ENCODE assay signal across 21 mouse cellular contexts in the genomic region with DNA sequence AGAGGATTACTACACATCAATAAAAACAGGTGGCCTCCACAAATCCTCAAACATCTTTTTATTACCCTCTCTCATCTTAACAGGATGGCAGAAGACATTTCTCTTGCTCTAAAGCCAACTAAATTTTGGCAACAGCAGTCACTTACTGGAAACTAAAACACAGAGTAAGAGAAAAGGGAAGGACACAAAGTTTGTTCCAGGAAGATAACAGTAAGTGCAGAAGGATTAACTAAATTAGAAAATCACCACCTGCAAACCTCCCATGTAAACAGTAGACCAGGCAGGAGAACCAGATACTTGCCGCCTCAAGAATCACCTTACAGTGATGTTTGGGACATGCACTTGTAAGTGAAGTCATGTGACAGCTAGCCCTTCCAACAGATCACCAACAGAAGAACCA.
"Had no signal": no experiment of that assay in that cellular context is flagged by ENCODE, and none has a peak within 500 bp of the region (broad histone marks: within the 10 kb centered on the region; RNA-seq: fewer than 3 reads in every experiment).

No protein-coding gene starts in this region.

- H3K27ac ChIP-seq: lung, embryonic 15.5 days; macrophage; midbrain, embryonic 13.5 days; midbrain, embryonic 15.5 days; neural tube, embryonic 13.5 days; neural tube, embryonic 15.5 days had no signal

- H3K36me3 ChIP-seq: lung, embryonic 15.5 days; midbrain, embryonic 13.5 days; midbrain, embryonic 15.5 days; neural tube, embryonic 13.5 days; neural tube, embryonic 15.5 days had no signal

- H3K27me3 ChIP-seq: lung, embryonic 15.5 days; megakaryocyte, embryonic 14.5 days; midbrain, embryonic 13.5 days; midbrain, embryonic 15.5 days; neural tube, embryonic 13.5 days; neural tube, embryonic 15.5 days had no signal

- H3K9me3 ChIP-seq: lung, embryonic 15.5 days; megakaryocyte, embryonic 14.5 days; midbrain, embryonic 13.5 days; midbrain, embryonic 15.5 days; neural tube, embryonic 13.5 days; neural tube, embryonic 15.5 days had no signal

- ATAC-seq: liver, postnatal 0 days; lung, postnatal 0 days; midbrain, embryonic 13.5 days; midbrain, embryonic 15.5 days had no signal

- H3K4me3 ChIP-seq: lung, embryonic 15.5 days; megakaryocyte, embryonic 14.5 days; midbrain, embryonic 13.5 days; midbrain, embryonic 15.5 days; neural tube, embryonic 13.5 days; neural tube, embryonic 15.5 days had no signal

- H3K4me2 ChIP-seq: lung, embryonic 15.5 days; midbrain, embryonic 11.5 days; midbrain, embryonic 13.5 days; midbrain, embryonic 15.5 days; neural tube, embryonic 13.5 days; neural tube, embryonic 15.5 days had no signal

- DNase-seq: liver, postnatal 0 days; lung, adult 2 months; lung, postnatal 14 days; lung, postnatal 36 days; retina, postnatal 1 day; right cerebral cortex, adult 18-20 months; right cerebral cortex, postnatal 25 days; right cerebral cortex, postnatal 4 days; spleen, adult 18-20 months; thymus, adult 18-20 months; thymus, postnatal 14 days; thymus, postnatal 36 days had no signal
